Mouse (Mus musculus): ENCODE measurements at regions not wholly inside any gene's neighbourhood (a gene's known extent, or its start where the extent isn't known, plus 50 kb on each side); places are given as distances from the start of the nearest gene placed in this dataset.
"Not testable (repeated sequence)": the region's sequence is repeated elsewhere in the genome, so short reads cannot be mapped to it uniquely, and the experiment has no call there.

- intact Hi-C loops (cut with DNase I): no loop called here
- no peak for DNase-seq (ENCODE audit: low spot score in 2 of 2)
Measured at GRCm38 (mm10) chr9:82484341-82484740, 345.0 kb upstream of the Irak1bp1 start.

- intact Hi-C loops (cut with DNase I): no loop called here
- DNase-seq (ENCODE audit: low spot score in 2 of 2): no peak
Measured at GRCm38 (mm10) chr9:82493440-82493839, 335.9 kb upstream of the Irak1bp1 start.

- intact Hi-C loops (cut with DNase I): no loop called here
- no peak for DNase-seq (ENCODE audit: low spot score in 2 of 2)
Measured at GRCm38 (mm10) chr9:82510014-82510413, 319.3 kb upstream of the Irak1bp1 start.

GRCm38 (mm10) chr9:82518993-82519392 is 310.3 kb upstream of the Irak1bp1 start:
- intact Hi-C loops (cut with DNase I): no loop called here
- DNase-seq (ENCODE audit: low spot score in 2 of 2): no peak

GRCm38 (mm10) chr9:82527867-82528385 is 301.4 kb upstream of the Irak1bp1 start:
- DNase-seq (ENCODE audit: low spot score in 2 of 2): no peak
- intact Hi-C loops (cut with DNase I): no loop called here

GRCm38 (mm10) chr9:82552726-82553125 is 276.6 kb upstream of the Irak1bp1 start:
- no peak for DNase-seq (ENCODE audit: low spot score in 2 of 2)
- intact Hi-C loops (cut with DNase I): no loop called here

- intact Hi-C loops (cut with DNase I): no loop called here
- DNase-seq (ENCODE audit: low spot score in 2 of 2): no peak
Measured at GRCm38 (mm10) chr9:82553213-82553612, 276.1 kb upstream of the Irak1bp1 start.

GRCm38 (mm10) chr9:82562551-82563465 is 266.5 kb upstream of the Irak1bp1 start:
- intact Hi-C loops (cut with DNase I): no loop called here
- DNase-seq (ENCODE audit: low spot score in 2 of 2): peak in 1 of 2 experiments; percentile 10

GRCm38 (mm10) chr9:82581373-82582018 is 247.8 kb upstream of the Irak1bp1 start:
- DNase-seq (ENCODE audit: low spot score in 2 of 2): no peak
- intact Hi-C loops (cut with DNase I): no loop called here

- intact Hi-C loops (cut with DNase I): no loop called here
- DNase-seq (ENCODE audit: low spot score in 2 of 2): no peak
Measured at GRCm38 (mm10) chr9:82609111-82609510, 220.2 kb upstream of the Irak1bp1 start.

- intact Hi-C loops (cut with DNase I): no loop called here
- DNase-seq (ENCODE audit: low spot score in 2 of 2): peak in 1 of 2 experiments; percentile 5
Measured at GRCm38 (mm10) chr9:82609946-82610345, 219.4 kb upstream of the Irak1bp1 start.

- no peak for DNase-seq (ENCODE audit: low spot score in 2 of 2)
- intact Hi-C loops (cut with DNase I): no loop called here
Measured at GRCm38 (mm10) chr9:82612526-82612925, 216.8 kb upstream of the Irak1bp1 start.

- intact Hi-C loops (cut with DNase I): no loop called here
- DNase-seq (ENCODE audit: low spot score in 2 of 2): no peak
Measured at GRCm38 (mm10) chr9:82632411-82632810, 196.9 kb upstream of the Irak1bp1 start.

- DNase-seq (ENCODE audit: low spot score in 2 of 2): no peak
- intact Hi-C loops (cut with DNase I): no loop called here
Measured at GRCm38 (mm10) chr9:82640277-82640676, 189.1 kb upstream of the Irak1bp1 start.

GRCm38 (mm10) chr9:82643900-82644299 is 185.4 kb upstream of the Irak1bp1 start:
- DNase-seq (ENCODE audit: low spot score in 2 of 2): peak; percentile 12 to 15
- intact Hi-C loops (cut with DNase I): no loop called here

- intact Hi-C loops (cut with DNase I); DNase-seq (ENCODE audit: low spot score in 2 of 2): not testable (repeated sequence)
Measured at GRCm38 (mm10) chr9:82655511-82655910, 173.8 kb upstream of the Irak1bp1 start.

GRCm38 (mm10) chr9:82682196-82682595 is 147.1 kb upstream of the Irak1bp1 start:
- intact Hi-C loops (cut with DNase I): no loop called here

GRCm38 (mm10) chr9:82709411-82709983 is 119.8 kb upstream of the Irak1bp1 start:
- intact Hi-C loops (cut with DNase I): no loop called here
- no peak for DNase-seq (ENCODE audit: low spot score in 2 of 2)

More at GRCm38 (mm10) chr9:82682196-82682595, 147.1 kb upstream of the Irak1bp1 start:
- DNase-seq (ENCODE audit: low spot score in 2 of 2): no peak

- no peak for DNase-seq (ENCODE audit: low spot score in 2 of 2)
- intact Hi-C loops (cut with DNase I): no loop called here
Measured at GRCm38 (mm10) chr9:82709991-82710593, 119.2 kb upstream of the Irak1bp1 start.
